Mouse (Mus musculus) cerebellum, adult 9-11 months (tissue): ENCODE results near the gene Mettl6.
A peak's percentile ranks its signal among the peaks of the same experiment; 100 is the strongest.
"Not testable (repeated sequence)": the region's sequence is repeated elsewhere in the genome, so short reads cannot be mapped to it uniquely, and the experiment has no call there.

Source experiments
- DNase-seq: peaks from one replicate; pipeline ENCODE4 v3.0.0; 2022

Gene Mettl6

GRCm38 (mm10) chr14:31472451-31473061, 22.3 kb downstream of the Mettl6 start:
- peak; percentile 42 for DNase-seq

- DNase-seq = no peak
These were observed 25.1 kb downstream of the Mettl6 start for GRCm38 (mm10) chr14:31469711-31470110.

GRCm38 (mm10) chr14:31464176-31464575, 30.7 kb downstream of the Mettl6 start:
- no peak for DNase-seq

GRCm38 (mm10) chr14:31462886-31463285, 32.0 kb downstream of the Mettl6 start:
- DNase-seq = no peak

DNA sequence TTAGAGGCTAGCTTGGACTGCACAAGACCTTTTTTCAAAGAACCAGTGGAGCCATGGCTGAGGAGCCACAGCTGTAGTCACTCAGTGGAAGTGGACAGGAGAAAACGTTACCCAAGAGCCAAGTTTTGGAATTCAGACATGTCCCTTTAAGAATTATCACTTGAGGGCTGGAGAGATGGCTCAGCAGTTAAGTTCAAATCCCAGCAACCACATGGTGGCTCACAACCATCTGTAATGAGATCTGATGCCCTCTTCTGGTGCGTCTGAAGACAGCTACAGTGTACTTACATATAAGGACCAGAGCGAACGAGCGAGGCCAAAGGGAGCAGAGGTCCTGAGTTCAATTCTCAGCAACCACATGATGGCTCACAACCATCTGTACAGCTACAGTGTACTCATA, 32.6 kb downstream of the Mettl6 start:
- DNase-seq = not testable (repeated sequence)

DNA sequence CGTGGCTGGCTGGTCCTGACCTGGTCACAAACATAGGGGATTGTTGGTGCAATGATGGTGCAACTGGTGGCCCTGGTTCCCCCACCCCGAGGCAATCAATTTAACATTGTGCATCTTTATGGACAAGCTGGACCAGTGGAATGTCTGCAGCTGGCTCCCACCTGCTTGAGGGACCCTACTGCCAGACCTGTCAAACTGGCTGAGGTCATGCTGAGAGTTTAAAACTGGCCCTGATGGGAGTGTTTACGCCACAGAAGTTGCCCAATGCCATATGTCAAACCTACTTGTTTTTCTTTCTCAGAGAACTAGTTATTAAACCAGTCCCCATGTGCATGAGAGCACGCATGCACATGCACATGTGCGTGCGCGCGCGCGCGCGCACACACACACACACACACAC, 36.8 kb downstream of the Mettl6 start:
- DNase-seq = no peak

GRCm38 (mm10) chr14:31456064-31456721, 38.6 kb downstream of the Mettl6 start:
- DNase-seq = no peak

- no peak for DNase-seq
These were observed 39.8 kb downstream of the Mettl6 start for GRCm38 (mm10) chr14:31454849-31455566.

DNA sequence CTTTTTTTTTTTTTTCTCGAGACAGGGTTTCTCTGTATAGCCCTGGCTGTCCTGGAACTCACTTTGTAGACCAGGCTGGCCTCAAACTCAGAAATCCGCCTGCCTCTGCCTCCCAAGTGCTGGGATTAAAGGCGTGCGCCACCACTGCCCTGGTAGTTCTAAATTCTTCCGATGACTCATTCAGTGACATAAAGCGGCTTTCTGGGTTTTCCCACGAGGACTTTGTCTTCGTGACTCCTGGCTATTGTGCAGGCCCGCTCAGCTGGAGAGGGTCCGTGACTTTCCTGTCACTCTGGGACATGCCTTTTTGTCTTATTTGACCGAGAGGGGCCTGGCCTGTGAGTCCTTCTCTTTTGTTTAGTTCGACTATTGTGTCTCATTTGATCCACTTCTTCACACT, 40.9 kb downstream of the Mettl6 start:
- DNase-seq = not testable (repeated sequence)

GRCm38 (mm10) chr14:31448994-31449393, 45.8 kb downstream of the Mettl6 start:
- DNase-seq = no peak

DNA sequence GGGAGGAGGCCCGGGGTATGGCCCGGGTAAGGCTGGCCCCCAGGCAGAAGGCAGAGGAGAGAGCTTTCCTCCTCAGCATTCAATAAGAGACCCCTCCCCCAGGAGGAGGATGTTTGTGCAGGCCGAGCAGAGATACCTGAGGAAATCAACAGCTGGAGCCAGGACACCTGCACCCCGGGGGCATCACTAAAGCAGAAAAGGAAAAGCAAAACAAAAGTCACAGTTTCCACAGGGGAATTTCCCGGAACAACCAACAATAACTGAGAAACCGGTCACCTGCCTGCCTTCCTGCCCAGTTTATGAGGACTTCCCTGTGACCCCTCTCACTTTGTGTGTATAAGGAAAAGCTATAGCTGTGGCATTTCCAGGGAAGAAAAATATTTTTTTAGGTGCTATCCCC, 51.2 kb downstream of the Mettl6 start:
- no peak for DNase-seq

- DNase-seq = no peak
These were observed 54.1 kb downstream of the Mettl6 start for GRCm38 (mm10) chr14:31440725-31441124.

DNA sequence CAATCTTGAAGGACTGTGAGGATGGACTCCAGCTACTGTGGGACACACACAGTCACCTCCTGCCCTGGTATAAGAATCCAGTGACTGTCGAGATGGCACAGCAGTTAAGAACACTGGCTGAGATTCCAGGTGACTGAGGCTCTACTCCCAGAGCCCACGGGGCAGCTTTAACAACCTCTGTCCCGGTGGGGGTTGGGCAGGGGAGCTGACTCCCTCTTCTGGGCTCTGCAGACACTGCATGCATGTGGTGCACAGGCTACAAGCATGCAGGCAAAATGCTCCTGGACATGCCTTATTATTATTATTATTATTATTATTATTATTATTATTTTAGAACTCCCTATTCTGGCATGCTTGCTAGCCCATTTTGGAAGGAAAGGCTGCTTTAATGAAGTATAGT, 54.6 kb downstream of the Mettl6 start:
- peak; percentile 7 for DNase-seq

- peak; percentile 25 for DNase-seq
These were observed 55.6 kb downstream of the Mettl6 start for GRCm38 (mm10) chr14:31439279-31439678.

GRCm38 (mm10) chr14:31437826-31438529, 56.9 kb downstream of the Mettl6 start:
- peak; percentile 75 for DNase-seq

- peak; percentile 96 for DNase-seq
These were observed 58.7 kb downstream of the Mettl6 start, which contains the start of gene Sh3bp5 for GRCm38 (mm10) chr14:31435930-31436693. Gene Sh3bp5, minus strand, starts transcription at chr14:31436078.

- DNase-seq = no peak
These were observed 59.6 kb downstream of the Mettl6 start for GRCm38 (mm10) chr14:31435018-31435915.

- peak; percentile 23 for DNase-seq
These were observed 60.4 kb downstream of the Mettl6 start for GRCm38 (mm10) chr14:31434426-31434825.

GRCm38 (mm10) chr14:31433851-31434360, 60.9 kb downstream of the Mettl6 start:
- DNase-seq = peak; percentile 23

DNA sequence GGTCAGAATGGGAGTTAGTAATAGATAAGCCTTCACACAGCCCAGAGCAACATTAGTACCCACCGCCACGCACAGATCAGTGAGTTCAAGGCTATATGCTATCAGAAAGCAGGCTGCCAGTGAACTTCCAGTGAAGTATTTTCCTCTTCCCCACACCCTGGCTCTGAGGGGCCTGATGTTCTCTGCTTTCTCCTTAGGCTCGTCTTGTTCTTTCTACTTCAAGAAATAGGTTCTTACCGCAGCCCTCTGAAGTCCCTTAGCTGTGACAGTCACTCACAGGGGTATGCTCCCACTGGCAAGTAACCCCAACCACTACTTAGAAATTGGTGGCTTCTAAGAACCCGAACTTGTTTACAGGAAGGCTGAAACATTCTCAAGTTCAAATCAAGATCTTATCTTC, 61.7 kb downstream of the Mettl6 start:
- peak; percentile 10 for DNase-seq

DNA sequence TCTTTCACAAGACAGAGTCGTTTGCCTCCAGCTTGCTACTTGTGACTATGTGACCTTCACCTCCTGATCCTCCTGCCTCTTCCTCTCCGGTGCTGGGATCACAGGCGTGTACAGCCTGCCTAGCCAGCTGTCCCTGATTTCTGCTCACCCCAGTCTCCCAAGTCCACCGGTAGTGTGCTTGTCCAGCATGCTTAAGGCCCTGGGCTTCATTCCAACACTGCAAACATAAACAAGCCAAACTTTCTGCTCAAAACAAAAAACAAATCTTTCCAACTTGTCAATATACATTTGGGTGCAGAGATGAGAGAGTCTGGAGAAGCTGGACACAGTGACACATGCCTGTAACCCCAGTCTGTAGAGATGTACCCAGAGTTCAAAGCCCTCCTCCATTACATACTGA, 62.4 kb downstream of the Mettl6 start:
- DNase-seq = peak; percentile 56
